Mouse (Mus musculus) T-cell, adult 2 months (primary cell): ENCODE data around the gene Chdh.
A peak's percentile ranks its signal among the peaks of the same experiment; 100 is the strongest.

ENCODE experiments used
- DNase-seq: peaks from one replicate; pipeline ENCODE4 v3.0.0; 2022; ENCODE audit warnings: low spot score

The Chdh gene

GRCm38 (mm10) chr14:30011886-30012560 lies 3.2 kb downstream of the Chdh start:
- DNase-seq = no peak

GRCm38 (mm10) chr14:30014487-30014886 lies 5.7 kb downstream of the Chdh start:
- peak; percentile 20 for DNase-seq

GRCm38 (mm10) chr14:30015008-30015407 lies 6.2 kb downstream of the Chdh start:
- no peak for DNase-seq

GRCm38 (mm10) chr14:30016666-30017065 lies 7.8 kb downstream of the Chdh start:
- no peak for DNase-seq

- no peak for DNase-seq
Observed at GRCm38 (mm10) chr14:30017794-30018462, 9.1 kb downstream of the Chdh start.

- DNase-seq = no peak
Observed at GRCm38 (mm10) chr14:30018463-30018801, 9.6 kb downstream of the Chdh start.

GRCm38 (mm10) chr14:30018846-30019245 lies 10.0 kb downstream of the Chdh start:
- DNase-seq = no peak

- no peak for DNase-seq
Observed at GRCm38 (mm10) chr14:30019375-30019774, 10.6 kb downstream of the Chdh start.

- DNase-seq = no peak
Observed at GRCm38 (mm10) chr14:30019792-30020575, 11.2 kb downstream of the Chdh start.

- no peak for DNase-seq
Observed at GRCm38 (mm10) chr14:30022471-30022870, 13.6 kb downstream of the Chdh start.

GRCm38 (mm10) chr14:30024387-30024786 lies 15.6 kb downstream of the Chdh start:
- peak; percentile 20 for DNase-seq

GRCm38 (mm10) chr14:30027378-30027777 lies 18.6 kb downstream of the Chdh start:
- DNase-seq = peak; percentile 48

- no peak for DNase-seq
Observed at GRCm38 (mm10) chr14:30033405-30033804, 24.6 kb downstream of the Chdh start.

- no peak for DNase-seq
Observed at GRCm38 (mm10) chr14:30038431-30038830, 29.6 kb downstream of the Chdh start.

GRCm38 (mm10) chr14:30039413-30039812 lies 30.6 kb downstream of the Chdh start:
- no peak for DNase-seq

GRCm38 (mm10) chr14:30041836-30042235 lies 33.0 kb downstream of the Chdh start:
- no peak for DNase-seq

GRCm38 (mm10) chr14:30043356-30043940 lies 34.6 kb downstream of the Chdh start:
- no peak for DNase-seq

GRCm38 (mm10) chr14:30045239-30045638 lies 36.4 kb downstream of the Chdh start:
- DNase-seq = no peak

GRCm38 (mm10) chr14:30045704-30046220 lies 36.9 kb downstream of the Chdh start:
- no peak for DNase-seq

GRCm38 (mm10) chr14:30046976-30047375 lies 38.2 kb downstream of the Chdh start:
- no peak for DNase-seq

GRCm38 (mm10) chr14:30048049-30048448 lies 39.2 kb downstream of the Chdh start:
- no peak for DNase-seq

- no peak for DNase-seq
Observed at GRCm38 (mm10) chr14:30050280-30050679, 41.5 kb downstream of the Chdh start.
